Mouse (Mus musculus): ENCODE data around the gene Ndufa8. TPM values are rescaled to one million over a fixed set of nuclear protein-coding genes. Genes with fewer than 3 reads are reported as not detected.

The Ndufa8 gene
- total RNA-seq, 2 experiments from 2014 or later, result 193 to 203 TPM

- no peak for DNase-seq (ENCODE audit: low spot score in 2 of 2)
Observed at GRCm38 (mm10) chr2:35992259-35992658, 56.9 kb downstream of the Ndufa8 start.

Other genes with a start within 250 kb of the Ndufa8 start
- 10 to 100 TPM; 35.2 to 36.8 TPM for gene Ttll11, start 69.5 kb downstream of the Ndufa8 start, total RNA-seq (2021)
- gene Morn5, start 52 bp upstream of the Ndufa8 start, total RNA-seq (2021), result 1 to 10 TPM; 1.8 to 2.5 TPM
- 10 to 100 TPM; 15.6 to 16.4 TPM for gene Lhx6, start 56.0 kb upstream of the Ndufa8 start, total RNA-seq (2021)
- gene Mrrf, start 87.0 kb upstream of the Ndufa8 start, total RNA-seq (2021), result 10 to 100 TPM; 17.0 to 20.2 TPM
- gene Rbm18, start 87.4 kb upstream of the Ndufa8 start, total RNA-seq (2021), result 10 to 100 TPM; 46.6 to 50.5 TPM
- 10 to 100 TPM; 17.9 to 18.0 TPM for gene Ptgs1, start 181.0 kb upstream of the Ndufa8 start, total RNA-seq (2021)